Mouse (Mus musculus): ENCODE data around the gene Olfr366. TPM values are rescaled to one million over a fixed set of nuclear protein-coding genes. Genes with fewer than 3 reads are reported as not detected.
"Not testable (repeated sequence)": the region's sequence is repeated elsewhere in the genome, so short reads cannot be mapped to it uniquely, and the experiment has no call there.

Olfr366 gene
- polyA plus RNA-seq (2015; fragmentation: Nextera tagmentation; extraction: Ambion mirVana): not detected in 2 replicates

DNA sequence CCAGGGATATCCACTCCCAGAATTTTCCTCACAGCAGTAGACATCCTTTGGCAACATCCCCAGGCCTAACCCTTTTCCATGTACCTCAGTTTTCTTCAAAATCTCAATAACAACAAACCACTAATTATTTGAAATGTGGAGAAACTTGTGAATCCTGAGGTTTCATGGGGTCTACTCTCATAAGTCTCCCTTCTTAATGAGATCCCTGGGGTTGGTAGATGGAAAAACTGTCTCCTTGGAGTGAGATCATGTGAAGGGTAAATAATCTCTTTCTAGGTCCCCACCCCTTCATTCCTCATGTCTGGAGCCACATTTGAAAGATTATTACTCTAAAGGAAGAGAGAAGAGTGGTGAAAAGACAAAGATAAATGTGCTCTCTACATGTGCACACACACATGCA lies at the start of gene Olfr366:
TSS of gene Olfr366 (plus strand) at position 301 of the 400 bp plus-strand sequence.
- Histone ChIP-seq H3K9ac (ENCODE audit: low read length) (no peak within 1 kb of the TSS), H3K4me2 (ENCODE audit: low read depth, low read length) (no peak within 1 kb of the TSS), H3K9me3 (replicated peaks; ENCODE audit: control insufficient read depth, low read length) (no peaks in the 10 kb centered on the region), H3K4me3 (ENCODE audit: low read length) (no peak within 1 kb of the TSS), H3K4me1 (ENCODE audit: control insufficient read depth, insufficient read depth, low read length) (no peaks in the 10 kb centered on the region), H3K27me3 (ENCODE audit: control insufficient read depth, insufficient read depth, low read length) (no peaks in the 10 kb centered on the region), H3K27ac (ENCODE audit: low read length) (no peak within 1 kb of the TSS), H3K36me3 (ENCODE audit: control insufficient read depth, insufficient read depth) (no peaks in the 10 kb centered on the region)
- no peak for ATAC-seq (replicated peaks; ENCODE audit: extremely low read depth, insufficient read depth, low FRiP score)

DNA sequence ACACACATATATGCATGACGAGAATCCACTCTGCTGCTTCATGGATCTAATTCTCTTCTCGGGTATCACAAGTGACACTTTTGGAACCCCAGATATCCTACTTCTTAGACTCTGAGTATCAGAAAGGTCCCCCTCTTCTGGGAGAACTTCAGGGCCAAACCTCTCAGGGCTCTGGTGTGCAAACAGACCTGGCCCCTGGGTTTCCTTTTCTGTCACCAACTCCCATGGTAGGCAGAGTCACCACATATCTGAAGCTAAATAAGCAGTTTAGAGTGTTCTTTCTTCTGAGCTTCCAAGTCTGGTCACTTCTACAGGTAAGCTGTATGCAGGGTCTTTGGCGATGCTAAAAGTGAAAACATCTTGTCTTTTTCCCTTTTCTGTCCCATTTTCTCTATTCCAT lies 23.5 kb upstream of the Olfr366 start, which contains the start of gene Olfr365:
TSS of gene Olfr365 (plus strand) at position 301 of the 400 bp plus-strand sequence.
- no peak within 1 kb of the TSS for H3K4me2 ChIP-seq (ENCODE audit: low read depth, low read length)
- H3K9me3 ChIP-seq (replicated peaks; ENCODE audit: control insufficient read depth, low read length): no peaks in the 10 kb centered on the region
- H3K27ac ChIP-seq (ENCODE audit: low read length): no peak within 1 kb of the TSS
- no peaks in the 10 kb centered on the region for H3K4me1 ChIP-seq (ENCODE audit: control insufficient read depth, insufficient read depth, low read length)
- no peaks in the 10 kb centered on the region for H3K27me3 ChIP-seq (ENCODE audit: control insufficient read depth, insufficient read depth, low read length)
- no peaks in the 10 kb centered on the region for H3K36me3 ChIP-seq (ENCODE audit: control insufficient read depth, insufficient read depth)
- H3K9ac ChIP-seq (ENCODE audit: low read length): no peak within 1 kb of the TSS
- H3K4me3 ChIP-seq (ENCODE audit: low read length): no peak within 1 kb of the TSS
- no peak for ATAC-seq (replicated peaks; ENCODE audit: extremely low read depth, insufficient read depth, low FRiP score)
- WGBS: 71% methylated on average over 3 of the region's 3 CpGs

DNA sequence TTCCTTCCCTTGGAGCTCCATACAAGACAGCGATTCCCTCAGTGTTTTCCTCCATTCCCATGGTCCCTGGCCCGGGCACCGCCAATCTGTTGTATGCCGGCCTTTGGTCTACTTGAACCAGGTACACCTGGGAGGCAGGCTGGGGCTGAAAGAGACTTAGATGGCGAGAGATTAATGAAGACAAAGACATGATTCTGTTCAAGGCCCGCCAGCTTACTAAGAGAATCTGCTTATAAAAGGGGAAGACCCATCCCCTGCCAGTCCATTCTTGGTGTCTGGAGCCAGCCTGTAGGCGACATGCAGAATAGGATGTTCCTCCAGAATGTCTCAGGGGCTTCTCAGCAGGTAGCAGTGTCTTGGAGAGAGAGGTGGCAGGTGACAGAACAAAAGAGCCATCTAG lies 50.4 kb downstream of the Olfr366 start:
- WGBS: 67% methylated on average over 7 of the region's 7 CpGs

More for the DNA sequence above, 50.4 kb downstream of the Olfr366 start:
- H3K9me3 ChIP-seq (replicated peaks; ENCODE audit: control insufficient read depth, low read length); H3K27me3 ChIP-seq (ENCODE audit: control insufficient read depth, insufficient read depth, low read length); H3K4me3 ChIP-seq (ENCODE audit: low read length); H3K9ac ChIP-seq (ENCODE audit: low read length); H3K36me3 ChIP-seq (ENCODE audit: control insufficient read depth, insufficient read depth); ATAC-seq (replicated peaks; ENCODE audit: extremely low read depth, insufficient read depth, low FRiP score); H3K4me1 ChIP-seq (ENCODE audit: control insufficient read depth, insufficient read depth, low read length); H3K27ac ChIP-seq (ENCODE audit: low read length); H3K4me2 ChIP-seq (ENCODE audit: low read depth, low read length): not testable (repeated sequence)

Other genes with a start within 250 kb of the Olfr366 start
- gene Olfr357, start 217.7 kb upstream of the Olfr366 start, polyA plus RNA-seq (2015; fragmentation: Nextera tagmentation; extraction: Ambion mirVana): not detected in 2 replicates
- gene Olfr358, start 202.2 kb upstream of the Olfr366 start, polyA plus RNA-seq (2015; fragmentation: Nextera tagmentation; extraction: Ambion mirVana): not detected in 2 replicates
- gene Olfr360, start 145.8 kb upstream of the Olfr366 start, polyA plus RNA-seq (2015; fragmentation: Nextera tagmentation; extraction: Ambion mirVana): not detected in 2 replicates
- not detected in 2 replicates for gene Olfr361, start 122.3 kb upstream of the Olfr366 start, polyA plus RNA-seq (2015; fragmentation: Nextera tagmentation; extraction: Ambion mirVana)
- gene Olfr362, start 93.7 kb upstream of the Olfr366 start, polyA plus RNA-seq (2015; fragmentation: Nextera tagmentation; extraction: Ambion mirVana): not detected in 2 replicates
- not detected in 2 replicates for gene Olfr364-ps1, start 72.3 kb upstream of the Olfr366 start, polyA plus RNA-seq (2015; fragmentation: Nextera tagmentation; extraction: Ambion mirVana)
- not detected in 2 replicates for gene Olfr365, start 23.4 kb upstream of the Olfr366 start, polyA plus RNA-seq (2015; fragmentation: Nextera tagmentation; extraction: Ambion mirVana)
- not detected in 2 replicates for gene Olfr368, start 114.9 kb downstream of the Olfr366 start, polyA plus RNA-seq (2015; fragmentation: Nextera tagmentation; extraction: Ambion mirVana)
- 32.0 and 36.2 TPM in 2 replicates for gene Pdcl, start 147.8 kb downstream of the Olfr366 start, polyA plus RNA-seq (2015; fragmentation: Nextera tagmentation; extraction: Ambion mirVana)
- gene Rc3h2, start 211.3 kb downstream of the Olfr366 start, polyA plus RNA-seq (2015; fragmentation: Nextera tagmentation; extraction: Ambion mirVana): 9.1 and 9.3 TPM in 2 replicates
- gene Zbtb26, start 231.6 kb downstream of the Olfr366 start, polyA plus RNA-seq (2015; fragmentation: Nextera tagmentation; extraction: Ambion mirVana): 4.5 and 4.6 TPM in 2 replicates
- gene Zbtb6, start 231.6 kb downstream of the Olfr366 start, polyA plus RNA-seq (2015; fragmentation: Nextera tagmentation; extraction: Ambion mirVana): 3.7 and 4.4 TPM in 2 replicates
- 25.6 and 27.9 TPM in 2 replicates for gene Rabgap1, start 231.7 kb downstream of the Olfr366 start, polyA plus RNA-seq (2015; fragmentation: Nextera tagmentation; extraction: Ambion mirVana)